Mouse (Mus musculus) intestine, embryonic 16.5 days (tissue): ENCODE data around the gene Mogat2. TPM values are rescaled to one million over a fixed set of nuclear protein-coding genes. Genes with fewer than 3 reads are reported as not detected.
A peak's percentile ranks its signal among the peaks of the same experiment; 100 is the strongest.

Experiments used
- ATAC-seq: fragments of 200-750 bp; cut with Nextera tagmentation; 2 replicates; pipeline ENCODE4 v1.8.0; 2017; ENCODE audit warnings: moderate TSS enrichment, moderate library complexity
- H3K27ac ChIP-seq: fragments of 300-500 bp; sonication (generic); 2 replicates; pipeline ENCODE4 v1.5.1; 2014; ENCODE audit warnings: mild to moderate bottlenecking, low read length
- H3K27me3 ChIP-seq: fragments of 300-500 bp; sonication (generic); replicated peaks from 2 replicates; pipeline ENCODE4 v1.6.1; 2014; ENCODE audit warnings: low read length, control low read depth, mixed read lengths; ENCODE audit not compliant: control insufficient read depth, insufficient read depth
- H3K36me3 ChIP-seq: fragments of 300-500 bp; sonication (generic); 2 replicates; pipeline ENCODE4 v1.6.1; 2014; ENCODE audit warnings: low read length, control low read depth; ENCODE audit not compliant: control insufficient read depth, insufficient read depth
- H3K4me1 ChIP-seq: fragments of 300-500 bp; sonication (generic); 2 replicates; pipeline ENCODE4 v1.6.1; 2014; ENCODE audit warnings: low read length, control low read depth, mixed read lengths; ENCODE audit not compliant: control insufficient read depth, insufficient read depth
- H3K4me2 ChIP-seq: fragments of 300-500 bp; sonication (generic); 2 replicates; pipeline ENCODE4 v1.6.1; 2014; ENCODE audit warnings: low read depth, low read length, control low read depth
- H3K4me3 ChIP-seq: fragments of 300-500 bp; sonication (generic); 2 replicates; pipeline ENCODE4 v1.5.1; 2014; ENCODE audit warnings: mild to moderate bottlenecking, low read length
- H3K9ac ChIP-seq: fragments of 300-500 bp; sonication (generic); 2 replicates; pipeline ENCODE4 v1.6.1; 2014; ENCODE audit warnings: low read depth, low read length
- H3K9me3 ChIP-seq: fragments of 300-500 bp; sonication (generic); 2 replicates; pipeline ENCODE4 v1.6.1; 2016; ENCODE audit warnings: low read length, control low read depth; ENCODE audit not compliant: control insufficient read depth
- WGBS: fragments of 180-500 bp; shearing (Covaris S2); extraction: QIAGEN DNeasy Blood & Tissue Kit; methylation state at CpG from one replicate; pipeline ENCODE4 v1.1.7; 2014; 5-methylcytosine and 5-hydroxymethylcytosine counted together
- polyA plus RNA-seq: library from polyadenylated mRNA; unstranded; fragments of >200 nt; fragmentation: Nextera tagmentation; extraction: Ambion mirVana; gene quantifications from 2 replicates; pipeline ENCODE4 v1.2.1, GENCODE M21; 2015

The Mogat2 gene
- polyA plus RNA-seq, 1 experiment from 2014 or later: 234 TPM

- H3K9me3 ChIP-seq: no peaks in the 10 kb centered on the region
- peaks cover 24% of the 10 kb centered on the region for H3K4me1 ChIP-seq
- WGBS: under 1% methylated on average over 59 of the region's 59 CpGs
- peak overlapping the region; percentile 46 for H3K9ac ChIP-seq
- peak; percentile 80 for ATAC-seq
- peak overlapping the region; percentile 50 for H3K4me3 ChIP-seq
- H3K36me3 ChIP-seq: no peaks in the 10 kb centered on the region
- H3K27ac ChIP-seq: no peak overlapping the region
- peak overlapping the region; percentile 72 for H3K4me2 ChIP-seq
- peaks cover 50% of the 10 kb centered on the region for H3K27me3 ChIP-seq
Observed at GRCm38 (mm10) chr7:99267897-99268505, 29.6 kb upstream of the Mogat2 start.

- peak within 1 kb of the TSS; percentile 50 for H3K4me3 ChIP-seq
- WGBS: 2% methylated on average over 34 of the region's 34 CpGs
- peak within 1 kb of the TSS; percentile 46; the same call in 1 of the 2 replicates for H3K9ac ChIP-seq
- peaks cover 50% of the 10 kb centered on the region for H3K27me3 ChIP-seq
- H3K27ac ChIP-seq: no peak within 1 kb of the TSS
- H3K4me1 ChIP-seq: peaks cover 24% of the 10 kb centered on the region
- no peaks in the 10 kb centered on the region for H3K9me3 ChIP-seq
- ATAC-seq: peak; percentile 45
- H3K4me2 ChIP-seq: peak within 1 kb of the TSS; percentile 72
- no peaks in the 10 kb centered on the region for H3K36me3 ChIP-seq
Observed at GRCm38 (mm10) chr7:99267251-99267896, 29.0 kb upstream of the Mogat2 start, which contains the start of gene Map6. Map6 (plus strand) TSS chr7:99267447.

- Histone ChIP-seq H3K36me3 (no peaks in the 10 kb centered on the region), H3K4me3 (no peak overlapping the region), H3K27me3 (peaks cover 42% of the 10 kb centered on the region), H3K9ac (no peak overlapping the region), H3K27ac (no peak overlapping the region), H3K4me2 (no peak overlapping the region), H3K4me1 (peaks cover 24% of the 10 kb centered on the region), H3K9me3 (no peaks in the 10 kb centered on the region)
- ATAC-seq: no peak
Observed at GRCm38 (mm10) chr7:99264597-99264996, 26.2 kb upstream of the Mogat2 start.

GRCm38 (mm10) chr7:99263509-99263908 lies 25.1 kb upstream of the Mogat2 start:
- no peaks in the 10 kb centered on the region for H3K9me3 ChIP-seq
- ATAC-seq: no peak

GRCm38 (mm10) chr7:99261900-99262299 lies 23.5 kb upstream of the Mogat2 start:
- WGBS: 50% methylated on average over 3 of the region's 3 CpGs
- Histone ChIP-seq H3K27me3 (peaks cover 15% of the 10 kb centered on the region), H3K27ac (no peak overlapping the region), H3K9ac (no peak overlapping the region), H3K9me3 (no peaks in the 10 kb centered on the region), H3K4me3 (no peak overlapping the region), H3K4me2 (no peak overlapping the region), H3K4me1 (no peaks in the 10 kb centered on the region), H3K36me3 (no peaks in the 10 kb centered on the region)
- ATAC-seq: no peak

More at GRCm38 (mm10) chr7:99263509-99263908, 25.1 kb upstream of the Mogat2 start:
- WGBS: 49% methylated on average over 4 of the region's 4 CpGs
- no peak overlapping the region for H3K27ac ChIP-seq
- peaks cover 31% of the 10 kb centered on the region for H3K27me3 ChIP-seq
- no peak overlapping the region for H3K9ac ChIP-seq
- no peak overlapping the region for H3K4me2 ChIP-seq
- no peak overlapping the region for H3K4me3 ChIP-seq
- H3K36me3 ChIP-seq: no peaks in the 10 kb centered on the region
- H3K4me1 ChIP-seq: peaks cover 15% of the 10 kb centered on the region

GRCm38 (mm10) chr7:99255006-99255405 lies 16.6 kb upstream of the Mogat2 start:
- no peaks in the 10 kb centered on the region for H3K36me3 ChIP-seq
- WGBS: 81% methylated on average over 7 of the region's 7 CpGs
- no peak for ATAC-seq

GRCm38 (mm10) chr7:99250386-99250785 lies 12.0 kb upstream of the Mogat2 start:
- H3K27me3 ChIP-seq: no peaks in the 10 kb centered on the region
- ATAC-seq: no peak
- H3K9ac ChIP-seq: no peak overlapping the region
- H3K9me3 ChIP-seq: no peaks in the 10 kb centered on the region
- peaks cover 4% of the 10 kb centered on the region; the same call in 1 of the 2 replicates for H3K4me1 ChIP-seq
- no peak overlapping the region for H3K4me3 ChIP-seq
- H3K36me3 ChIP-seq: no peaks in the 10 kb centered on the region
- 40% methylated on average over 9 of the region's 9 CpGs for WGBS
- no peak overlapping the region for H3K27ac ChIP-seq
- no peak overlapping the region for H3K4me2 ChIP-seq

More at GRCm38 (mm10) chr7:99255006-99255405, 16.6 kb upstream of the Mogat2 start:
- Histone ChIP-seq H3K27me3 (no peaks in the 10 kb centered on the region), H3K27ac (no peak overlapping the region), H3K4me2 (no peak overlapping the region), H3K4me1 (no peaks in the 10 kb centered on the region), H3K9ac (no peak overlapping the region), H3K4me3 (no peak overlapping the region), H3K9me3 (no peaks in the 10 kb centered on the region)

- Histone ChIP-seq H3K27ac (no peak overlapping the region), H3K36me3 (no peaks in the 10 kb centered on the region), H3K9me3 (no peaks in the 10 kb centered on the region), H3K9ac (peak overlapping the region; percentile 59; the same call in 1 of the 2 replicates), H3K4me3 (peak overlapping the region; percentile 44), H3K4me1 (peaks cover 4% of the 10 kb centered on the region; the same call in 1 of the 2 replicates), H3K27me3 (no peaks in the 10 kb centered on the region), H3K4me2 (peak overlapping the region; percentile 67)
- ATAC-seq: peak; percentile 62
- WGBS: 3% methylated on average over 10 of the region's 10 CpGs
Observed at GRCm38 (mm10) chr7:99249582-99249911, 11.1 kb upstream of the Mogat2 start.

GRCm38 (mm10) chr7:99248906-99249581 lies 10.6 kb upstream of the Mogat2 start:
- ATAC-seq: peak; percentile 27; the same call in 1 of the 2 replicates
- peak overlapping the region; percentile 67 for H3K4me2 ChIP-seq
- H3K36me3 ChIP-seq: no peaks in the 10 kb centered on the region
- 2% methylated on average over 44 of the region's 44 CpGs for WGBS
- H3K4me1 ChIP-seq: peaks cover 4% of the 10 kb centered on the region; the same call in 1 of the 2 replicates
- H3K9me3 ChIP-seq: no peaks in the 10 kb centered on the region
- H3K27ac ChIP-seq: no peak overlapping the region
- H3K27me3 ChIP-seq: no peaks in the 10 kb centered on the region
- H3K4me3 ChIP-seq: peak overlapping the region; percentile 44
- H3K9ac ChIP-seq: peak overlapping the region; percentile 59
